Mouse (Mus musculus) gastrocnemius, postnatal 25 days (tissue): ENCODE data around the gene Irf2bp2. TPM values are rescaled to one million over a fixed set of nuclear protein-coding genes. Genes with fewer than 3 reads are reported as not detected.
A peak's percentile ranks its signal among the peaks of the same experiment; 100 is the strongest.

Experiments
- DNase-seq: peaks from one replicate; pipeline ENCODE4 v3.0.0; 2022
- total RNA-seq, 2 experiments: library from RNA; stranded (reverse); gene quantifications; 1 replicate in 1 of 2; 2 replicates in 1 of 2; pipeline ENCODE4 v1.2.3; 2021

Irf2bp2 gene
- total RNA-seq, 2 experiments from 2014 or later: 19.0 to 35.9 TPM

DNA sequence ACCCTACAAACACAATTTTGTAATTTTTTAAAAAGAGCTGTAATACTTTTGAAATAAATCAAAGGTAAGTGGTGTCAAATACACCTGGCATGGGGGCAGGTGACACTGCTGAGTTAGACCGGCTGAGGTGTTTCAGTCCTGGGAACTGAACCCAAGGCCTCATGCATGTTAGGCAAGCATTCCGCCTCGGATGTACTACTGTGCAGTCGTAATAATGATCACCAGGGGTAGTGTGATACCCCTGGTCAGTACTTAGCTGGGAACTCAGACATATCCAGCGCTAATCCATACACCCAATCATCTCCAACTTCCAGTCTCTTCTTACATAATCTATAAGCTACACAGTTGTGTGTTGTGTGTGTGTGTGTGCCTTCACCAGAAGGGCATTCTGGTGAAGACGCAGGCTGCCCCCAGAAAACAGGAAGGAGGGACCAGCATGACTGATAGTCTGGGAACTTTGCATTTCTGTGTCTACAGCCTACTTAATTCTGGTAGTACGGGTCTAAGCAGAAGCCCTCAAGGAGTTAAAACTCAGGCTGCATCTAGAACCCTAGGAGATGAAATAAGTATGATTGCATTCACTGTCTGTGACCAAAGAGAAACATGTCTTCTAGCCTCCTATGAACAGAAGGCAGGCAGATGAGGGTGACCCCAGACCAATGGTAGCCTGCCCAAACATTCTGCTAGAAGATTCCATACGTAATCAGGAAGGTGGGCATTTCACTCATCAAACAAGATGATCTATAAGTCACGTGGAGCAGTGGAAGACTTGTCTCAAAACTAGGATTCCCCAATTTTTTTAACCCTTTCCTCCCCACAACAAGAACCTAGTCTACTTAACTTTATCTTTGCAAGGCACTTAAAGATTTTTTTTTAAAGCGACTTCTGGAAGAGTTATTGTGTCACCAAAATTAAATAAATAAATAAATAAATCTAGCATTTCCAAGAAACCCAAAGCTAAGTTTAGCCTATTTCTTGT is 6.9 kb downstream of the Irf2bp2 start:
- no peak for DNase-seq

DNA sequence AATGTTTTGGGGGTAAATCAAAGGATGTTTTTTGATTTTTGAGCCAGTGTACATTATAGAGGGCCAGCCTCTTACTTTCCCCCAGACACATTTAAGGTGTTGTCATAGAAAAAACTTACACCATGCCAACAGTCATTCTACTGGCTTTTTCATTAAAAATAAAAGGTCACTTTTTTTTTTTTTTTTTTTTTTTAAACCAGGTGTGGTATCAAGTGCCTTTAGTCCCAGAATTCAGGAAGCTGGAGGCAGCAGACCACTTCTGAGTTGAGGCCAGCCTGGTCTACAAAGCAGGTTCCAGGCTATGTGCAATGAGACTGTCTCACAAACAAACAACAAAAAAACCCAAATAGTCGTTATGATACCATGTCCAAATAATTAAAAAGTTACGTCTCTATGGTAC is 7.7 kb downstream of the Irf2bp2 start:
- DNase-seq: no peak

DNA sequence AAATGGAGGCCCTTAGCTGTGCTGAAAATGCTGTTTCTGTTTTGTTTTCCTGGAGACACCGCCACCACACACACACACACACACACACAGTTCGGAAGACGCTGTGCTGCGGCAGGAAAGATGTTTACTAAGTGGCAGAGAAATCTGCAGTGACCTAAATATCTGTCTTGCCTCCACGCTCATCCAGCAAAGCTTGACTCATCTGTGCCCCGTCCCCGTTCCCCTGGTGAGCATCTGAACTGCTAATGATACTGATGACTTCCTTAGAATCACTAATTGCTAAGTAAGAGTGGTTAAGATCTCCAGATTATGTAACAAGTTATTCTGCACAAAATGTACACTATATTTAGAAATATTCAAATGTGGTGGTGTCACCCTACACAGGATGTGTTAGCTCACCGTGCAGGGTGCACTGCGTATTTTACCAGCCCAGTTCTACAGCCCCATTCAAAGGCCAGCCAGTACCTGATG is 8.2 kb downstream of the Irf2bp2 start:
- no peak for DNase-seq

DNA sequence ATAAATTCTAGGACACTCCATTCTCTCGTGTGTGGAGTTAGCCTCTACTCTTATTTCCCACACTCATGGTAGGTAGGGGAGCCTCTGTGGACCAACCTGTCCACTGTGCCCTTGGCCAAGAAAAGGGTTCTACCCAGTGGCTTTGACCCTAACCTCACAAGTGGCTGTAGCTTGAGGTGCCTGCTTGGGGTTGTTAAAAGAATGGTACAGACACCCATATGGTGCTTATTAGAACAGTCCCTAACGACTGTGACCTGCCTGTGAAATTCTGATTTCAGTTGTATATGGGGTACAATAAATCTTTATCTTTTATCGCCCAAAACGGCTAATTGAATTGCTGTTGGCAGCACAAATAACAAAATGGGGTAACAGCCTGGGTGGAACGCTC is 8.9 kb downstream of the Irf2bp2 start:
- DNase-seq: no peak

DNA sequence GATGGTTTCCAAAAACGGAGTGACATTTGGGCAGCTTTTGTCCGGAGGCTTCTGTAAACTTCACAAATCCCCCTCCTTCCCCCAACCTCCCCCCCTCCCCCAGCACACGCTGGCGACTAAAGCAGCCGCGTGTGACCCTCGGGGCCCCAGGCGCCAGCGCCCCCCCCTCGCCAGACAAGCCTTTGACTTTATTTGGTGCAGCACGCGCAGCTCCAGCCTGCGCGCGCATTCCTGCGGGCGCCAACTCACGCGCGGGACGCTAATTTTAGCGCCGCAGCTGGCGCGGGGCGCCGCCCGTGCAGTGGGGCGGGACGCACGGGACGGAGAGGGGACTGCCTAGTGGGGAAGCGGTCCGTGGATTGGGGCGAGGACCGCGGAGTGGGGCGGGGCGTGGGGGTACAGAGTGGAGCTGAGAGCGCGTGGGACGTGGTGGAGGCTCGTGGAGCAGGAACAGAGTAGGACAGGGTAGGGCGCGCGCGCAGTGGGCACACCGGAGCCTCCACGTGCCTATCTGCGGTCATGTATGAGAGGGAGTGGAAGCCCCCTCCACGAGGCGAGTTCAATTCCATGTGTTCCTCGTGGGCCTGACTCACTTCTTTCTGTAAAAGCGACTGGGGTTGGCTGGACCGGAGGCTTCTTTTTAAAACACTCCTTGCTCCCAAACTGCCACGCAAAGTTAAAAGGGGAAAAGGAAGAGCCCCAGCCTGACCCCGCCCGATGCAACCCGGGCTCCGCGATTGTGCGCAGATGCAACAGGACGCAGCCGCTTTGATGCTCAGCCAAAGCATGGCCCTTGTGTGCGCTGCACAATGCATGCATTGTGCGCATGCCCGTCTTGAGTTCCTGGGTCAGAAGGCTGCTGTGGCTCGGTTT is 9.6 kb downstream of the Irf2bp2 start:
- peak; percentile 83 for DNase-seq

DNA sequence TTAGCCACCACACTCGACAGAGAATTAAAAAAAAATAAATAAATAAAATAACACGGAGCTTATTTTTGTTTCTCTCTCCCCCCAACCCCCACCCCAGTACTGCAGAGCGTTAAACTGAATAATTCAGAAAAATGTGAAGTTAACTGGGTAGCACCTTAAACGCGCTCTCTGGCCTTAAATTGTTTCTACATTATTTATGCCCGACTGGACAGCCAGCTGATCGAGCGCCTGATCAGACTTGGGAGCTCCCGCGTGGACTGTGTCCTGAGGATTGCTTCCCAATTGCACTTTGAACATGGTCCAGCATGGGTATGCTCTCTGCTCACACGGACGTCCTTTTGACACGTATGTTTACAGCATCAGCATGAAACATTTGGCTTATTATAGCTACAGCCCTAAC is 10.3 kb downstream of the Irf2bp2 start:
- no peak for DNase-seq

DNA sequence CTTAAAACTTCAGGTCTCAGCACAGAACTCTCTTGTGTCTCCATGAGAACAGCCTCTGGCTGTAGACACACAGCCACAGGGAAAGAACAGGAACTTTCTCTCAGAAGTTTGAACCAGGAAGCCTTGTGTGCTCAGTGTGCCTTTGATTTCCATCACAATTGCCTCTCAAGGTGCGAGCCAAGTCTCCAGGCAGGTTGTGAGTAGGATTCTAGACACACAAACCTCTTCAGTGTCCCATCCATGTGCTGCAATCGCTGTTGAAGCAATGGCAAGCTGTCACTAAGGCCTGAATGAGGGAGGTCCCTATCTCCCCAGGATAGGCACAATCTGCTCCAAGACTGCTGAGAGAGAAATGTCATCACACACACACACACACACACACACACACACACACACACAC is 10.8 kb downstream of the Irf2bp2 start:
- DNase-seq: no peak

DNA sequence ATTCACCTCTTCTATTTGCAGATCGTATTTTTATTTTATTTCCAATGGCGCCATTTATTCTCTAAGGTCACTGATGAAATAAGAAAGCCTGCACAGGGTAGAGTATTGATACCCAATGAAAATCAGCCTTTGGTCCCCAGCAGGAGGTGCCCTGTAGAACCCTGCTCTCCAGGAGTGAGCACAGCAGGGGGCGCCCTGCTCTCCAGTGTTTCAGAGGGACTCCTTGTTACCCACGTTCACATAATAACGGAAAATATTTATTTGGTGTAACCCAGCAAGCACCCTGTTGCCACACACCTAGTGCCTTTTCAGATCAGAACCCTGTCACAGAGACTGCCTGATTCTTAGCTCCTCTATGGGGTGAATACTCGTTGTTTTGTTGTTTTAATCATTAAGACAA is 11.3 kb downstream of the Irf2bp2 start:
- DNase-seq: no peak

DNA sequence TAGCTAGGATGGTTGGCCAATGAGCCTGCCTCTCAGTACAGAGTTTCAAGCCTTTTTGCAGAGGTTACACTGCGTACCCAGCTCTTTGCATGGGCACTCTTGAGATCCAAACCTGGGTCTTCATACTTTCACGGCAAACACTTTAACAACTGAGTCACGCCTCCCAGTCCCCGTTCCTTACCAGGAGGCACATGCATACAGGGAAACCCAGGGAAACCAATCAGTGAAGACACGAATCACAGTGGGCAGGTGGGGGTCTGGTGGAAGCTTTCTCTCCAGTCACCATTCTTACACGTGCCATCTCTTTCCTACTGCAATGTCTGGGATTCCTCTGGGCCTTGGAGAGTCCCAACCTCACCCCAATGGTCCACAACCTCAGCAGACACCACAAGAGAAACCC is 12.1 kb downstream of the Irf2bp2 start:
- DNase-seq: no peak

DNA sequence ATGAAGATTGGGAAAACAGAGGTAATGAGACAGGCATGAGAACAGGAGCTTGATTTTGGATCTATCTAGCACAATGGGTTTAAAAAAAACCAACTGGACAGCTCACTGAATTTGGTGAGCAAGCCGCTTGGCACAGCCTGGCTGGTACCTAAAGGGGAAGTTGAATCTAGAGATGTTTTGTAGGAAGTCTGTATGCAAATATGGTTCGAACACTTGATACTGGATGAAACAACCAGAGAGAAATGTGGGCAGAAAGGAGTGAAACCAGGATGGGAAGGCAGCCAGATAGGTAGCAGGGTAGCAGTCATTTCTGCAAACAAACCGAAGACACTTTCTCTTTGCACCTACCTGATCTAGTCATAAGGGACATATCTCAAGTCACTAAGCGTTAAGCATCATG is 13.0 kb downstream of the Irf2bp2 start:
- no peak for DNase-seq

DNA sequence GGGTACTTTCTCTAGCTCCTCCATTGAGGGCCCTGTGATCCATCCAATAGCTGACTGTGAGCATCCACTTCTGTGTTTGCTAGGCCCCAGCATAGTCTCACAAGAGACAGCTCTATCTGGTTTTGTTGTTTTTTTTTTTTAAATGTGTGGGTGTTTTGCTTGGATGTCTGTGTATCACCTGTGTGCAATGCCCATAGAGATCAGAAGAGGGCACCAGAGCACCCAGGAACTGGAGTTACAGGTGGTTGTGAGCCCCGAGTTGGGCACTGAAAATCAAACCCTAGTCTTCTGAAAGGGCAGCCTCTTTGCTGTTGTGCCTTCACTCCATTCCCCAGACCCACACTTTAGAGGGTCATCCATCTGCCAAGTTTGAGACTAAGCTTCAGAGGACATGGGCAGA is 13.7 kb downstream of the Irf2bp2 start:
- no peak for DNase-seq

DNA sequence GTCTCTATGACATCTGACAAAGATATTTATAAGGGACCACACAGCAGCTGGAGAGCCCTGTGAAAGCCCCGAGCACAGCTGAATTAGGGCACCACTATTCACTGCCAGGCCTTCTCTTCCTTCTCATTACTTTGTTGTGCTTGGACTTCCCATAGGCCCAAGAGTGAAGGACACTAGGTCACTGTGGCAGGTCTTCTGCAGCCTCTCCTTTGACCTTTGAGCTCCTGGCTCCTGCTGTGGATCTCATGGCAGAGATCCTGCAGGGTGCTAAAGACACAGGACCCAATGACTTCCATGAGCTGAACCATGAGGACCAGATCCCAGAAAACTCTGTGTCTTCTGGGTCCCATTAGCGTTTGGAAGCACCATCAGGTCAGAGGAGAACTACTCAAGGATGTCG is 15.1 kb downstream of the Irf2bp2 start:
- no peak for DNase-seq

DNA sequence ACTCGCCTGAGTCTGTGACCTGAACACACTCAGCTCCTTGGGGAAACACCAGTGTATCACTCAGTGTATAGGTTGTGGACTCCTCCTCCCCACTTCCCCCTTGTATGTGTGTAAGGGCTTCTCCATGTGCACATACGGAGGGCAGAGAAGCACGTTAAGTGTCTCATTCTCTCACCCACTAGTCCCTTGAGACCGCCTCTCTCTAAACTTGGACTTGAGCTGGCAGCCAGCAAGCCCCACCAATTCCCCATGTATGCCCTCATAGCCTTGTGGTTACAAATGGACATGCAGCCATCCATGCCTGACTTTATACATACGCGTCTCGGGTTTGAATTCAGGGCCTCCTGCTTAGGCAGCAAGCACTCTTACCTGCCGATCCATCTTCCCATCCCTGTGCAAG is 16.9 kb downstream of the Irf2bp2 start:
- no peak for DNase-seq

DNA sequence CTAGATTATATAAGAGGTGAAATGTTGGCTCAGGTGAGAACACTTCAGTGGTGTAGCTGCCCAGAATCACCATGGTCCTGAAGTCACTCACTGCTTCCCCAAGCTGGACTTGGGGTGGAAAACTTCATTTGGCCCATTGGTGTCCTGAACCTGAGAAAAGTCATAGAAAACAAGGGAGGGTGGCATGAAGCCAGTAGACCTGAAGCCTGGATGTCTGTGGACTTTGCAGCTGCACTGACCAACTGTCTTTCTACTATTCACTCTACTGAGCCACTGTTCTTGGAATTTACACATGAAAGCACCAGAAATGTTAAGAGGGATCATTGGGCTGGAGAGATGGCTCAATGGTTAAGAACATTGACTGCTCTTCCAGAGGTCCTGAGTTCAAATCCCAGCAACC is 17.7 kb downstream of the Irf2bp2 start:
- DNase-seq: no peak

DNA sequence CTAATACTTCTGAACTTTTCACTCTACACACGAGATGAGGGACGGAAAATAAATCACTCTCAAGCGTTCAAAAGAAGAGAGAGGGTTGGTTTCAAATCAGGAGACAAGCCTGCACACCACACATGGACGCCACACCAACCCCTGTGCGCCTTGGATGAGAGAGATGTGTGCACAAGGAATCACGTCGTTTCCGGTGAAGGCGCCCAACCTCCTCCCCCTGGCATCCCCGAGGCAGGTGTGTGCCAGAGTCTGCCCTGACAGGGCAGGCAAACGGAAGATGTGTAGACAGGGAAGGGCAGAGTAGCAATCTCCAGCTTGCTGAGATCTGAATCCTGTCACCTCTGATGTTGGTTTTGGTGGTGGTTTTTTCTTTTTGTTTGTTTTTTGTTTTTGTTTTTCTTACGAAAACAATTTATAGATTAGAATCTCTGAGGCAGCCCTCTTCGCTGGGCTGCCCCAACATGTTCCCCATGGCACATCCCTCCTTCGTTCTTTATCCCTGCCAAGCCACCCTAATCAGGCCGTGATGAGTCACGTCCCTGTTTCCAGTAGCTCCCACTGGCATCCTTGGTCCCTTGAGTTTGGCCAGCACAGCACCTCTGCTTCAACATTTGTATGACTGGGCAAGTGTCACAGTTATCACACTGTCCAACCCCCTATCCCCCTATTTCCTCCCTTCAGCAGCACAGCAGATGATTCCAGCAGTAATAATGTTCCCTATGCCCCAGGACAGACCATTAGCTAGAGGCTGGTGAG is 18.7 kb downstream of the Irf2bp2 start:
- DNase-seq: no peak

DNA sequence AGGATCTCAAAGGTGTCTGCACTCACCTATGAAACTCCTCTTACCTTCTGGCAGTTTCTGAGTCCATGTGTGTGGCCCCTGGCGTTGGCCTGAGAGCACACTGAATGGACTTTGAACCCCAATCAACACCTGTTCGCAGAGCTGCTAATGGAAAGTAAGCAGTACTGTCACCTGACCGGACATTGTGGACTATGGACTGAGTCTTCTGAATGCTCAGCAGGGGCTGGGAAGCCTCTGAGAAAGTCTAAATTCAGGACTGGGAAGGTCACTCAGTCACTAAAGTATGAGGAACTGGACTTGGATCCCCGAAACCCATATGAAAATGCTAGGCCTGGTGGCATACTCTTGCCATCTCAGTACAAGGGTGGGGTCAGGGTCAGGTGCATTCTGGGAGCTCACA is 19.9 kb downstream of the Irf2bp2 start:
- no peak for DNase-seq

DNA sequence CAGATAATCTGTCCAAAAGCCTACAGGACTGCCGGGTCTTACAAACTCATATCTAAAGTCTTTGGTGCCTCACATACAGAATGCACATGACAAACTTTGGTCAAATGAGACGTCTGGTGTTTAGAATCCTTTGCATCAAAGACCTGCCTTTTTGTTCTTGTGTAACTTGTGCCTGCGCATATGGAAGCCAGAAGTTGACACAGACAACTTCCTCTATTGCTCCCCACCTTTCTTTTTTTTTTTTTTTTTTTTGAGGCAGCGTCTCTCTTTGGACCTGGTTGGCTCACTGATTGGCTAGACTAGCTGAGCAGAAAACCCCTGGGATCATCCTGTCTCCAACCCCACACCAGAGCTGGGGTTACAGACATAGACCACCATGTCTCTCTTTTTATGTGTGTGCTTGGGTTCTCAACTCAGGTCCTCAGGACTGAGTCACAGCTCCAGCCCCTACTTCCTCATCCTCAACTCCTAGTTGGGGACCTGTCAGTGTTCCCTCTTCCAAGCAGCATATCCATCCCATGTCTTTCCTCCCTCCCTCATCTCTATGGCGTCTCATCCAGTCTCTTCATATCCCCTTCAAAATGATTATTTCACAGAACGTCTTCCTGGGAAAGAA is 20.6 kb downstream of the Irf2bp2 start:
- no peak for DNase-seq

DNA sequence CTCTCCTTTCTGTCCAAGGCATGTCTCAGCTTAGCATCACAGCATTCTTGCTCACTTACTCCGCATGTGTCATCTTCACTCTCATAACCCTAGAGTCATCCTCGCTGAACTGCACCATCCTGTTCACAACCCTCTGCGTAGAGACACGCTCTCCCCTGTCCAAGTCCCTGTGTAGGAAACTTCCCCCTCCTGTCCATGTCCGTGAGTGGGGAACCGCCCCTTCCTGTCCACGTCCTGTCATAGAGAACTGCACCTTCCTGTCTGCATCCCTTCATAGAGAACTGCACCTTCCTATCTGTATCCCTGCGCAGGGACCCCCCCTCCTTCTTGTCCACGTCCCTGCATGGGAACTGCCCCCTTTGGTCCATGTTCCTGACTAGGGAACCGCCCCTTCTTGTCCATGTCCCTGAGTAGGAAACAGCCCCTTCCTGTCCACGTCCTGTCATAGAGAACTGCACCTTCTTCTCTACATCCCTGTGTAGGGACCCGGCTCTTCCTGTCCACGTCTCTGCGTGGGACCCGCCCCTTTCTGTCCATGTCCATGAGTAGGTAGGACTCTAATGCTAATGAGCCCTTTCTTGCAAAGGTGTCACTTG is 22.6 kb downstream of the Irf2bp2 start:
- no peak for DNase-seq

DNA sequence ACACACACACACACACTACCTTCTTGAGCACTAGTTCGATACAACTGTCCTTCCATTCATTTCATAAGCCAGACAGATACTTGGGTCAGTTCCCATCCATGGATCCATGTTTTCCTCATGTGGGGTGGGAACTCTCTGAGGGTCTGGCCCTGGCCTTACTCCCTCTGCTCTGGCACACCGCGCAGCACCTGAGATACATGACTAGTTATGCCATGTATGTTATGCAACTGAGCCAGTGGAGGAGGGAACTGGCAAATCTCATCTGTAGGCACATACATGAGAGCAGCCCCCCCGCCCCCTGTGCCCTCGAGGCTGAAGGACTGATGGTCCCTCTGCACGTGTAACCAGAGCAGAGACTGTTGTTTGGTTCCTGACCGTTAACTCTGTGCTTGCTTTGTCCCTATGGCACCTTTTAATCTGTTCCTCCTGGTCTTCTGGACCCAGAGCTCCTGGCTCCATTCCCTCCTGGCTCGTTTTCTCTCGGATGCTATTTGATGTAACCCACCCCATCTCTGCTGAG is 23.2 kb downstream of the Irf2bp2 start:
- DNase-seq: no peak

DNA sequence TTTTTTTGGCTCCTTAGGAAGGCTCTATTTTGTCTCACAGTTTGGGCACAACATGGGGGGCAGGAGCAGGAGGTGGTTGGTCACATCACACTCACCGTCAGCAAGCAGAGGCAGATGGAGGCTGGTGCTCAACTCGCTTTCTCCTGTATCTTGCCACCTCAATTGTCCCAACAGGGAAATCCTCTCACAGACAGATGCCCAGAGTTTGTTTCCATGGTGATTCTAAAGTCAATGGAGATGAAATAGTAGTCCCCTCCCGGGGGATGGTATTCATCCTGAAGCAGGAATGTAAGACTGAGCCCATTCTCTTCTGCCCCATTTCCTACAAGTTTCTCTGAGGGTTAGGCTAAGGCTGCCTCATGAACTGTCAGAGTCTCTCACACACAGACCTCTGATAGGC is 23.7 kb downstream of the Irf2bp2 start:
- DNase-seq: no peak

DNA sequence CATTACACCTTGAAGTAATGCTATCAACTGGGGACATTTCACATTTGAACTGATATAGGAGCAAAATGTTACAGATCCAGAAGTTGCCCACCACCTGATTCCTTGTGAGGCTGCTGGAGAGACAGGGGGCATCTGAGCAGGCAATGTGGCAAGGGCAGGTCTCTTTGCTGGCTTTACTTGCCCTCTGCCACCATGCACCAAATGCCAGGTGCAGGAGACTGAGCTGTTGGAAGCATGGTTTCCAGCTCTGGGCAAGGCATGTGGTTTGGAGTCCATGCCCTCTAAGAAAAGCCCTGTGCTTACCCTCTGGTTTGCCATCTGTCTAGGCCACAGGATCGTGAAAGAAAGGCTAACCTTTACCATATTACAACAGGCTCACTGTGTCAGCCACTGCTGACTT is 24.1 kb downstream of the Irf2bp2 start:
- DNase-seq: no peak
